Mouse (Mus musculus): ENCODE results near the gene Camk2g. TPM values are rescaled to one million over a fixed set of nuclear protein-coding genes. Genes with fewer than 3 reads are reported as not detected.

Gene Camk2g
- total RNA-seq (2012; rRNA removed) (18.5 and 19.8 TPM in 2 replicates), total RNA-seq (2014; rRNA removed) (15.7 and 17.1 TPM in 2 replicates), polyA plus RNA-seq (2012; ENCODE audit: insufficient read length, low read depth) (33.1 and 34.7 TPM in 2 replicates)

DNA sequence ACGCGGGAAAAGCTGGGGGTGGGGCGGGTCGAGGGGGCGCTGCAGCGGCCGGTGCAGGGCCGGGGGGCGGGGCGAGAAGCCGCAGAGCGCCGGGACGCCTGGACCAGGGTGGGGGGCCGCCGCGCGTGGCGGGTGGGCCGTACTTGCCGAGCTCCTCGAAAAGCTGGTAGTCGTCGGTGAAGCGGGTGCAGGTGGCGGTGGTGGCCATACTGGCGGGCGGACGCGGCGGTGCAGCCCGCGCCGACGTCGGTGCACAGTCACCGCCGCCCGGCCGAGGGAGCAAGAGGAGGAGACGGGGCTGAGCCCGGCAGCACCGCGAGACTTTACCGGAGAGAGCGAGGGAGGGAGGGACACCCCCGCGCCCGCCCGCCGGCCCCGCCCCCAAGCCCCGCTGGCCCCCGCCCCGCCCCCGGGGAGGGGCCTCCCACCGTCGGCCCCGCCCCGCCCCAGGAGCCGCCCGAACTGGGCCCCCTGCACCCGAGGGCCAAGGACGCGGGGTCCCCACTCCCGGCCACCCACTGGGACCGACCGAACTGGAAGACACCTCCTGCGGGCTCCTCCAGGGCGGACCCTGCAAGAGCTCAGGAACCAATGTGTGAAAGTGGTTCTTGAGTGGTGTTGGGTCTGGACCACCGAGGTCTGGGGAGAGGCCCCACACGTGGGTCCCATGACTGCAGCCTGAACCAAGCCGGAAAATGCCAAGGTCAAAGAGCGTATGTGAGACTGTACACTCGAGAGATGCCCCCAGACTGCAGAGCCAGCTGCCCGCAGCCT is at the start of gene Camk2g:
Camk2g (minus strand) TSS at position 331 of the 774 bp plus-strand sequence.
- Histone ChIP-seq H3K27ac (ENCODE audit: insufficient read depth, low read depth) (peak within 1 kb of the TSS; percentile 42; the same call in 1 of the 2 replicates), H3K36me3 (replicated peaks in 1 of 2; ENCODE audit: control insufficient read depth in 1 of 2, insufficient read depth in 1 of 2, low read length in 1 of 2) (peaks cover 21 to 38% of the 10 kb centered on the region in 2 experiments), H3K79me2 (replicated peaks; ENCODE audit: control insufficient read depth, extremely low read depth, insufficient read depth, poor library complexity, severe bottlenecking) (peaks cover 4% of the 10 kb centered on the region; the same call in 1 of the 2 replicates), H3K4me2 (ENCODE audit: insufficient read depth, low read depth, poor library complexity, severe bottlenecking) (peak within 1 kb of the TSS; percentile 96), H3K4me1 (ENCODE audit: control insufficient read depth in 1 of 2, insufficient read depth in 2 of 2) (peaks cover 7 to 49% of the 10 kb centered on the region in 2 experiments), H3K9ac (ENCODE audit: insufficient read depth, low read depth) (peak within 1 kb of the TSS; percentile 84), H3K9me3 (replicated peaks; ENCODE audit: low read length) (no peaks in the 10 kb centered on the region), H3K4me3 (replicated peaks in 1 of 3; ENCODE audit: low read depth in 2 of 3, low read length in 2 of 3, poor library complexity in 1 of 3) (peak within 1 kb of the TSS; percentile 58 to 94 (median 77)), H3K27me3 (replicated peaks) (no peaks in the 10 kb centered on the region)
- dilution Hi-C loops (cut with MboI; ENCODE audit: extremely low pct_ligation_motif_present, extremely low pct_unique_long_range_greater_than_20kb, low sequenced_read_pairs), result no loop called here
- TF ChIP-seq NELFE (IDR thresholded peaks at IDR 0.05; ENCODE audit: low read depth, low read length), result peak; percentile 65
- TF ChIP-seq MYC (IDR thresholded peaks at IDR 0.05; ENCODE audit: low read depth, low read length), result peak; percentile 84; the same call in 1 of the 2 replicates
- TF ChIP-seq EP300 (IDR thresholded peaks at IDR 0.05; ENCODE audit: low read length), result no peak
- peak; percentile 70 for TF ChIP-seq POLR2A (IDR thresholded peaks at IDR 0.05; ENCODE audit: low read depth, low read length)
- peak; percentile 53 for TF ChIP-seq ZMIZ1 (IDR thresholded peaks at IDR 0.05; ENCODE audit: low read depth, low read length)
- no peak for TF ChIP-seq SMC3 (IDR thresholded peaks at IDR 0.05; ENCODE audit: low read depth, low read length)
- TF ChIP-seq MEF2A (IDR thresholded peaks at IDR 0.05; ENCODE audit: borderline replicate concordance, low read depth, low read length), result no peak
- TF ChIP-seq TCF12 (IDR thresholded peaks at IDR 0.05; ENCODE audit: low read depth, low read length), result peak; percentile 32; the same call in 1 of the 2 replicates
- TF ChIP-seq CHD1 (IDR thresholded peaks at IDR 0.05; ENCODE audit: low read depth, low read length), result no peak
- no peak for TF ChIP-seq KAT2A (IDR thresholded peaks at IDR 0.05; ENCODE audit: insufficient replicate concordance, low read length)
- TF ChIP-seq MAZ (IDR thresholded peaks at IDR 0.05; ENCODE audit: low read depth, low read length), result no peak
- TF ChIP-seq MXI1 (IDR thresholded peaks at IDR 0.05; ENCODE audit: low read depth, low read length), result peak; percentile 95
- peak; percentile 41 for TF ChIP-seq SIN3A (IDR thresholded peaks at IDR 0.05; ENCODE audit: low read length)
- no peak for TF ChIP-seq NRF1 (IDR thresholded peaks at IDR 0.05; ENCODE audit: low read depth, low read length)
- peak; percentile 89 for TF ChIP-seq CHD2 (IDR thresholded peaks at IDR 0.05; ENCODE audit: low read length)
- no peak for TF ChIP-seq POLR2AphosphoS2 (IDR thresholded peaks at IDR 0.05; ENCODE audit: low read depth, low read length)
- 0 out of 2 replicates have a peak, but pooled peaks have one; percentile 0 for TF ChIP-seq IRF4 (IDR thresholded peaks at IDR 0.05; ENCODE audit: low read depth, low read length)
- in situ Hi-C loops (cut with MboI; ENCODE audit: low pct_ligation_motif_present, low pct_unique_long_range_greater_than_20kb, low sequenced_read_pairs), result loop anchor here (25.0 kb wide), 1 partner anchor 218 kb away; no protein-coding TSS in a partner anchor
- peak; percentile 82 for DNase-seq (ENCODE audit: extremely low read depth)

DNA sequence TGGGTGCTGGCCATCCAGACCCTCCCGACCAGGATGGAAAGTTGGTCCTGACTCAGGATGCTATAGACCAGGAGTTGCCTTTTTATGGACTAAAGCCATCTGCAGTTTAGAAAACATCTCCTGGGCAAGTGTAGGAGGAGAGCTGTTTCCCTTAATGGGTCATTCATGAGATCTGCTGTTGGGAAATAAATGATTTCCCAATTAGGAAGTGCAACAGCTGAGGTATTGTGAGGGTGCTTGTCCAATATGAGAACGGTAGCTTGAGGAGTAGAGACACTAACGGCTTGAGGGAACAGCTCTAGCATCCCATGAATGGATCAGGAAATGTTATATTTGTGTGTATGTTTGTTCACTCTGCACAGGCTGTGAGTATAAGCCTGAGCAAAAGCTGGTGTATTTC is 48.7 kb upstream of the Camk2g start:
- dilution Hi-C loops (cut with MboI; ENCODE audit: extremely low pct_ligation_motif_present, extremely low pct_unique_long_range_greater_than_20kb, low sequenced_read_pairs) (no loop called here), in situ Hi-C loops (cut with MboI; ENCODE audit: low pct_ligation_motif_present, low pct_unique_long_range_greater_than_20kb, low sequenced_read_pairs) (no loop called here)
- no peak overlapping the region for H3K27ac ChIP-seq (ENCODE audit: insufficient read depth, low read depth)
- no peaks in the 10 kb centered on the region for H3K79me2 ChIP-seq (replicated peaks; ENCODE audit: control insufficient read depth, extremely low read depth, insufficient read depth, poor library complexity, severe bottlenecking)
- no peak overlapping the region for H3K9ac ChIP-seq (ENCODE audit: insufficient read depth, low read depth)
- no peak for DNase-seq (ENCODE audit: extremely low read depth)
- no peak overlapping the region for H3K4me2 ChIP-seq (ENCODE audit: insufficient read depth, low read depth, poor library complexity, severe bottlenecking)
- H3K36me3 ChIP-seq (replicated peaks in 1 of 2; ENCODE audit: control insufficient read depth in 1 of 2, insufficient read depth in 1 of 2, low read length in 1 of 2), result no peaks in the 10 kb centered on the region
- no peaks in the 10 kb centered on the region for H3K9me3 ChIP-seq (replicated peaks; ENCODE audit: low read length)
- H3K4me3 ChIP-seq (replicated peaks in 1 of 3; ENCODE audit: low read depth in 2 of 3, low read length in 2 of 3, poor library complexity in 1 of 3), result no peak overlapping the region
- TF ChIP-seq HCFC1 (IDR thresholded peaks at IDR 0.05; ENCODE audit: low read depth, low read length), result no peak
- no peak for TF ChIP-seq NELFE (IDR thresholded peaks at IDR 0.05; ENCODE audit: low read depth, low read length)
- TF ChIP-seq IRF4 (IDR thresholded peaks at IDR 0.05; ENCODE audit: low read depth, low read length), result no peak
- no peak for TF ChIP-seq MXI1 (IDR thresholded peaks at IDR 0.05; ENCODE audit: low read depth, low read length)
- no peak for TF ChIP-seq MAFK (IDR thresholded peaks at IDR 0.05; ENCODE audit: insufficient replicate concordance, low read length)
- TF ChIP-seq ZC3H11A (IDR thresholded peaks at IDR 0.05; ENCODE audit: low read depth, low read length), result no peak
- TF ChIP-seq RCOR1 (conservative IDR thresholded peaks at IDR 0.05; ENCODE audit: low read depth, low read length), result no peak
- no peak for TF ChIP-seq BHLHE40 (IDR thresholded peaks at IDR 0.05; ENCODE audit: low read depth, low read length)
- no peak for TF ChIP-seq NRF1 (IDR thresholded peaks at IDR 0.05; ENCODE audit: low read depth, low read length)
- no peak for TF ChIP-seq MYC (IDR thresholded peaks at IDR 0.05; ENCODE audit: low read depth, low read length)
- no peak for TF ChIP-seq TBP (conservative IDR thresholded peaks at IDR 0.05; ENCODE audit: low read depth, low read length)
- TF ChIP-seq ELF1 (IDR thresholded peaks at IDR 0.05; ENCODE audit: low read depth, low read length), result no peak
- no peak for TF ChIP-seq MAZ (IDR thresholded peaks at IDR 0.05; ENCODE audit: low read depth, low read length)
- no peak for TF ChIP-seq SIN3A (IDR thresholded peaks at IDR 0.05; ENCODE audit: low read length)
- no peak for TF ChIP-seq ZKSCAN1 (IDR thresholded peaks at IDR 0.05; ENCODE audit: borderline replicate concordance, low read depth, low read length)
- no peak for TF ChIP-seq UBTF (IDR thresholded peaks at IDR 0.05; ENCODE audit: low read depth, low read length)
- TF ChIP-seq POLR2AphosphoS2 (IDR thresholded peaks at IDR 0.05; ENCODE audit: low read depth, low read length), result no peak
- H3K27me3 ChIP-seq (replicated peaks), result no peaks in the 10 kb centered on the region
- H3K4me1 ChIP-seq (ENCODE audit: control insufficient read depth in 1 of 2, insufficient read depth in 2 of 2), result peaks cover 10 to 53% of the 10 kb centered on the region in 2 experiments; a peak in 3 of 4 replicates
